Mouse (Mus musculus): Measurements from ENCODE around the gene Cit. TPM values are rescaled to one million over a fixed set of nuclear protein-coding genes. Genes with fewer than 3 reads are reported as not detected.

Cit gene
- total RNA-seq, 2 experiments from 2014 or later = 2.7 to 3.3 TPM

DNA sequence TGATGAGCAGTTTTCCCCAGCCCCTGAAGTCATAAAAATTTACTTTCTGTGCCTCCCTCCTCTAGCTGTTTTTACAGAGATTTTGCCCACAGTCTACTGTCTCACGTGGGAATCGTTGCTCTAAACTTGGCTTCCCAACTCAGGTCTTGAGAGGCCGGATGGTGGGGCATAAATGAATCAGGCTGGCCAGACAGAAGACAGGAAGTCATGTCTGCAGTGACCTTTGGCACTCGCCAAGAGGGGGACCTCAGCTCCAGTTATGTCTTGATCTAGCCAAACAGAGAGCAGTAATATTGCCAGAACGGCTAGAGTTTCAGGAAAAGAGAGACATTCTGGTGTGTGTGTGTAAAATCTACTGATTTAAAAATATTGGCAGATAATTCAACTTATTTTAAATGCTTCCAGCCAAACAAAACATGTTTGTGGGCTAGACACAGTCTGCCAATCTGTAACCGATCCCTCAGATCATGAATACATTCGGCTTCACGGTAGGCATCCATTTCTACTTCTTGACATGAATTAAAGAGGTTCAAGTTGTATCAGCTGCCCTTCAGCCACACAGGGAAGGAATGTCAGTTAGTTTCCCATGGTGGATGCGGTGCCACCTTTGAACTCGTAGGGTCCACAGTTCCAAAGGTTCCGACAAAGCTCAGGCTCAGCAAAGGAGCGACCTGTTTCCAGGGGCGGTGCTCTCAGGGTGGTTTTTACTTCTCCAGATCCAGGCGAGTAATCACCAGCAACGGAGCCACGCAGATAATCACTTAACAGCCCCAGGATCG, 5.4 kb downstream of the Cit start:
- DNase-seq (ENCODE audit: low spot score in 2 of 2) = no peak

GRCm38 (mm10) chr5:115851029-115851365, 5.9 kb downstream of the Cit start:
- DNase-seq (ENCODE audit: low spot score in 2 of 2) = no peak

- DNase-seq (ENCODE audit: low spot score in 2 of 2) = no peak
Observed at GRCm38 (mm10) chr5:115852431-115852830, 7.4 kb downstream of the Cit start.

DNA sequence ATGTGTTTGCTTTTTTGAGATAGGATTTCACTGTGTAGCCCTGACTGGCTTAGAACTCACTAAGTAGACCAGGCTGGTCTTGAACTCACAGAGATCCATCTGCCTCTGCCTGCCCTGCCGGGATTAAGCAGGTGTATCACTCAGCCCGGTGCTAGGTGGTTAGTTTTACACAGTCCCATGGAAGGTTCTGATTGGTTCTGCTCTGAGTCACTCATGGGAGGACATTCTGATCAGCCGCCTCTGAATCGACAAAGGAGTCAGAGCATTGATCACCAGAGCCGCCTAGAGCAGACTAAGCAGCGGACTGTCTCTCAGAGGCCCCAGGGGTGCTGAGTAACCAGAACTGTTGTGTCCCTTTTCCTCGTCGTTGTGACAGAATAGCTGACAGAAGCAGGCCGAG, 8.6 kb downstream of the Cit start:
- DNase-seq (ENCODE audit: low spot score in 2 of 2) = no peak

DNA sequence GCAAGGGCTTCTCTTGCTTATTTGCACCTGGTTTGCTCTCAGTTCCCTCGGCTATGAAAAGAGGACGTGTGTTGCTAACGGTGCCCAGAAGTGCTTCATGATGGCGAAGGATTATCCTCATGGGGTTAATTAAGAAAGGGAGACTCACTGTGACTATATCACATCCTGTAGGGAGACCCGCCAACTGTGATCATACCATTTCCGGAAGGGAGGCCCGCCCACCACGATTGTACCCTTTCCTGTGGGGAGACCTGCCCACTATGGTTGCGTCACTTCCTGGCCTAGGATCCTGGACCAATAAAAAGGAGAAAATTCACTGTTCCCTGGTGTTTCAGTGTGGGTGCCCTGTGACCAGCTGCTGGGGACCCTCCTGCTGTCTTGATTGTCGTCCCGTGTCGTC, 9.3 kb downstream of the Cit start:
- no peak for DNase-seq (ENCODE audit: low spot score in 2 of 2)

DNA sequence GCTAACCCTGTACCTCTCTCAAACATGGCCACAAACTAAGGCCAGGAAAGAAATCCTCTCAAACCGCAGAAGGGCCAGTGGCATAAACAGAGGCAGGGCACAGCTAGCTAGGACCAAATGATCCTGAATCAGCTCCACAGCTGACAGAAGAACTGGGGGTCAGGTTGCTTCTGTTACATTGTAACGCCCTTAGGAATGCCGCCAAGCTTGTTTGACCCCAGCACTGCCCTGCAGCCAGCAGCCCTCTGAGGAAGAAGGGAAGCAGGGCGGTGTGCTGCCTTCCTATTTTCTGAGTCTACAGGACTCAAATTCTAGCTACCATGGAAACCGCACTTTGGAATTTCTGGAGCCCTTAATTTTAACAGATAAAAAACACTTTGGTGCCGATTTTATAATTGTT, 13.6 kb downstream of the Cit start:
- DNase-seq (ENCODE audit: low spot score in 2 of 2) = no peak

- DNase-seq (ENCODE audit: low spot score in 2 of 2) = no peak
Observed at GRCm38 (mm10) chr5:115859461-115859860, 14.4 kb downstream of the Cit start.

- DNase-seq (ENCODE audit: low spot score in 2 of 2) = no peak
Observed at GRCm38 (mm10) chr5:115861991-115862390, 16.9 kb downstream of the Cit start.

DNA sequence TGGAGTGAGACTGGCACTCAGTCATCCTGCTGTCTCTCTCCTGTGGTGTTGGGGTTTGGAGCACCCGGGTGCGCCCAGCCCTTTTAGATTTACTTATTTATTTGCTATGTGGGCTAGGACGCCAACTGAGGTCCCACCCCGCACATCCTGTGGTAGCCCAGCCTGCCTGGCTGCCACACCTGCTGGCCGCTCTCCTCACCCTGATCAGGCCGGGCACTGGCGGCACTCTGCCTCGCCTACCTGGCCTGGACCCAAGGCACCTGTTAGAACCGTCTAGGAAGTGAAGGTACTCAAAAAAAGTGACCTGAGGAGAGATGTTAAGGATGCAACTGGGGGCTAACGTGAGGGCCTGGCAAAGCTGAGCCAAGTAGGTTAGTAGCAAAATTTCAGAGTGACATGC, 17.4 kb downstream of the Cit start:
- DNase-seq (ENCODE audit: low spot score in 2 of 2) = no peak

DNA sequence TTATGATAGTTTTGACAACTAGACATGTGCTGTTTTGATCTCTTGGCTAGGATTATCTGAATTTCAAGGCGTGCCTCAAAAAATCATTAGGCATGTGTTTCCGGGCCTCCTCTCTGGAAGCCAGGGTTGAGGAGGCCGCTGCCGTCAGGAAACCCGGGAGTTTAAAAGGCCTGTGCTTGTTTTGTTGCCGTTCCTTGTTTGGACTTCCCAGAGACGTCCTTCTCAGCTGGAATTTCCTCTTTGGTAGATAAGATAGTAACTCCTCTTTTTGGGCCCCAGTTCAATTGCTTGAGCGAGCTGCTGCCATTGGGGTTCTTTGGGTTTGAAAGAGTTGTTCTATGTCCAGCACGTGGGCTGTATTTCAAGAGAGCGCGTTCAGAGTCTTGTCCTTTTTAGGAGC, 21.2 kb downstream of the Cit start:
- DNase-seq (ENCODE audit: low spot score in 2 of 2) = no peak

- DNase-seq (ENCODE audit: low spot score in 2 of 2) = no peak
Observed at GRCm38 (mm10) chr5:115868540-115868939, 23.5 kb downstream of the Cit start.

DNA sequence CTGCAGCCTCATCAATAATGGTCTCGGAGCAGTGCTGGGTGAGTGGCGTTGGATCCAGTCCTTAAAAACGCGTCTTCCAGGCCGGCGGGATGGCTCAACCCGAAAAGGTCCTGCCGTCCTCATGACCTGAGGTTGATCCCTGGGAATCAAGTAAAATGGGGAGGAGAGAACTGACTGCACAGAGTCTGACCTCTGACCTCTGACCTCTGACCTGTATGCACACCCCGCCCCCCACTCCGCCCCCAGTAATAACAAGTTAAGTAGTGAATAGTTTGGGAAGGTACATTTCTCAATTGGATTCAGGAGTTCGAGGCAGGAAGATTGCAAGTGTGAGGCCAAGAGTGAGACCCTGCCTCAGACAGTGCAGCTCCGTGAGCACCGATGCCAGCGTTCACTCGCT, 24.1 kb downstream of the Cit start:
- no peak for DNase-seq (ENCODE audit: low spot score in 2 of 2)

GRCm38 (mm10) chr5:115871153-115871552, 26.1 kb downstream of the Cit start:
- no peak for DNase-seq (ENCODE audit: low spot score in 2 of 2)

- DNase-seq (ENCODE audit: low spot score in 2 of 2) = no peak
Observed at GRCm38 (mm10) chr5:115872106-115872505, 27.0 kb downstream of the Cit start.

- DNase-seq (ENCODE audit: low spot score in 2 of 2) = no peak
Observed at GRCm38 (mm10) chr5:115872956-115873355, 27.9 kb downstream of the Cit start.

- DNase-seq (ENCODE audit: low spot score in 2 of 2) = no peak
Observed at GRCm38 (mm10) chr5:115877425-115877824, 32.3 kb downstream of the Cit start.

DNA sequence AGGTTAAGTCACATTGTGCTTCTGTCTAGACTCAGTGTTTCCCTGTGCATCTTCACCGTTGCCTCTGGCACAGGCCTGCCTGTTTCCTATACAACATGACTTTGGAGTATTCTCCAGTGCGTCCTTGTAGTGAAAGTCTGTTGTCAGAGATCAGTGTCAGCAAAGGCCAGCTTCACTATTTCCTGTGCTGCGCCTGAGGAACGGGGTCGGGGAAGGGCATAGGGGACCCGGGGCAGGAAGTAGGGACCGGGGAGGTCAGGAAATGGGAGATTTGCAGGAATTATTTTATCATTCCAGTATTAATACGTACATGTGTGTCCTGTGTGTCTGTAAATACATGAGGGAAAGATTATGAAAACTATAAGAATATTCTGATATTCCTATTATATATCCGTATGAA, 37.1 kb downstream of the Cit start:
- DNase-seq (ENCODE audit: low spot score in 2 of 2) = no peak

GRCm38 (mm10) chr5:115884429-115884828, 39.4 kb downstream of the Cit start:
- DNase-seq (ENCODE audit: low spot score in 2 of 2) = no peak

- no peak for DNase-seq (ENCODE audit: low spot score in 2 of 2)
Observed at GRCm38 (mm10) chr5:115893772-115894171, 48.7 kb downstream of the Cit start.

DNA sequence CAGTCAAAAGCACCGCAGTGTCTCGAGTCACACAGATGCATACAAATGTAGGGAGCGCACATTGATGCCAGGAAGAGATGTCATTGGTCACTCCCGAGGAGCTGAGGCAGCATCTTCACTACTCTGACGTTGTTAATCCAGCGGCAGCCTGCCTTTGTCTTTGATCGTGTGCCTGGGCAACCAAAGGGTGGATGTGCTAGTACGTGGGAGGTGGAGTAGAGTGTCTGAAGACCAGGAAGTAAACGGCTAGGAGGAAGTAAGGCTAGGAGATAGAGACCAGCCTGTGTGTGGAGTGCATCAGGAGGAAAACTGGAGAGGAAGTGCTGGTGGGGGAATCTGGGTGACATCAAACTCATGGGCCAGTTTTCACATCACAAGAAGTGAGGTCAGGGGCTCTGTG, 52.0 kb downstream of the Cit start:
- DNase-seq (ENCODE audit: low spot score in 2 of 2) = no peak

GRCm38 (mm10) chr5:115907037-115908009, 62.2 kb downstream of the Cit start:
- peak; percentile 27 to 42 for DNase-seq (ENCODE audit: low spot score in 2 of 2)

DNA sequence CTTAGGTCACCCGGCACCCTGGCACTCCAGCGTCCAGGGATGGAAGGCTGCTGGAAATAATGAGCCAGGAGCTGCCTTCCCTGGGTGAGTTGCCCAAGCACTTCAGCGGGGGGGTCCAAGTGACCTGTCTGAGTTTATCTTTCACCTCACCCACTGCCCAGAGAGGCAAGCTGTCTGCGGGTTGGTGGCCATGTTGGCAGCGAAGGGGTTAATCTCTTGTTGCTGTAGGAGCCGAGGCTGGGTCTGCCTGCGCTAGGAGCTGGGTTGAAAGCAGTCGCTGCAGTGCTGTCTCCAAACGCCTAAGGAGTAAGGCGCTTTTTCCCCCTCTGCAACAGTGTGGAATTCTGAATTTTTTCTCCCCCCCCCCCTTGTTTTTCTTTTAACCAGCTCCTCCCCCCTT, 63.2 kb downstream of the Cit start:
- DNase-seq (ENCODE audit: low spot score in 2 of 2) = no peak
